Mouse (Mus musculus): ENCODE data around the gene Nccrp1. TPM values are rescaled to one million over a fixed set of nuclear protein-coding genes. Genes with fewer than 3 reads are reported as not detected.

The Nccrp1 gene
- total and polyA plus RNA-seq, 3 experiments: not detected

DNA sequence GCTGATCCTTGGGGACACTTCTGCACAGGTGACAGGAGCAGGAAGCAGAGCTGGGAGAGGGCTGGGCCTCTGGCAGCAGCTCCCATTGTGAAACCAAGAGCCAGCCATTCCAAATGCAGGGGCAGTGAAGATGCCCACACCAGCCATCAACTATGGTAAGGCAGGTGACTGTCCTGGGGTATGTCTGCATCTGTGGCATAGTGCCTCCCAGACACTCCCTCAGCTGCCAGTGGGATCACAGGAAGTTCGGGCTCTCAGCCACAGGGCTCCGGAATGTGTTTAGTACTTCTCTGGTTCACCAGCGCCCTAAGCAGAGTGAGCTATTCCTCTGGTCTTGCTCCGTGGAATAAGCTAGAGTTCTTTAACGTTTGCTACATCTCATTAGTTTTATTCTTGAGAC is 10.0 kb upstream of the Nccrp1 start:
- Histone ChIP-seq H3K79me2 (replicated peaks; ENCODE audit: control insufficient read depth, insufficient read depth, low read length) (no peaks in the 10 kb centered on the region), H3K27ac (no peak overlapping the region), H3K9ac (ENCODE audit: low read depth, low read length) (no peak overlapping the region), H3K4me1 (ENCODE audit: control insufficient read depth, insufficient read depth, low read length) (no peaks in the 10 kb centered on the region; the same call in 1 of the 2 replicates), H3K36me3 (ENCODE audit: control insufficient read depth, insufficient read depth, low read length) (no peaks in the 10 kb centered on the region), H3K27me3 (ENCODE audit: control insufficient read depth, insufficient read depth, low read length) (no peaks in the 10 kb centered on the region), H3K4me3 (no peak overlapping the region)
- WGBS: 65% methylated on average over 5 of the region's 5 CpGs
- DNase-seq: no peak
- intact Hi-C loops (cut with DNase I): no loop called here
- TF ChIP-seq POLR2A (IDR thresholded peaks at IDR 0.05; ENCODE audit: insufficient read depth, low read depth, low read length) (no peak), EP300 (IDR thresholded peaks at IDR 0.05; ENCODE audit: insufficient read depth, low read depth, low read length) (no peak)

DNA sequence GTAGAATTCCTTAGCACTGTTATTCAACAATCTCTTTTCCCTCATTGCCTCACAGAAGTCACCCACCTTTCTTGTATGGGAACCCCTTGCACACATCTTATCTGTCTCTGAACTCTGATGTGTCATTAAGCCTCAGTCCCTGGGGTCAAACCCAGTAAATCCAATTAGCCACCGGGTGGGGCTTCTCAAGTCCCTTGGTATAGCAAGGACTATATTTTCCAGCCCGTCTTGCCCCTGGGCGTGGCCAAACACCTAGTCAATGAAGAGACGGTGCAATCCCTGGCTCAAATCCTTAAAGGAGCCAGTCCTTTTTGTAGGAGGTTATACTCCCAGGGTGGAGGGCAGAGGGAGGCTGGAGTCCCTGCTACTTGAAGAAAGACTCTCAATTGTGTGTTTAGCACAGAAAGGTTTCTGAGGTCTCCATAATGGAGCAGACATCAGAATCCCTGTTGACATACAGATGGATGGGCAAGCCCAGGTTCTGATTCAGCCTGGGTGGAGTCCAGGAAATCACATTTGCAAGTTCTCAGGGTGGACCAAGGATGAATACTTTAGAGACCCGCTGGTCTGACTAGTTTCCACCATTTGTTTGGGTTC is 9.0 kb upstream of the Nccrp1 start:
- Histone ChIP-seq H3K36me3 (ENCODE audit: control insufficient read depth, insufficient read depth, low read length) (no peaks in the 10 kb centered on the region), H3K27ac (no peak overlapping the region), H3K9ac (ENCODE audit: low read depth, low read length) (no peak overlapping the region), H3K79me2 (replicated peaks; ENCODE audit: control insufficient read depth, insufficient read depth, low read length) (no peaks in the 10 kb centered on the region), H3K27me3 (ENCODE audit: control insufficient read depth, insufficient read depth, low read length) (no peaks in the 10 kb centered on the region), H3K4me3 (no peak overlapping the region), H3K4me1 (ENCODE audit: control insufficient read depth, insufficient read depth, low read length) (no peaks in the 10 kb centered on the region; the same call in 1 of the 2 replicates)
- no peak for DNase-seq
- no peak for TF ChIP-seq POLR2A (IDR thresholded peaks at IDR 0.05; ENCODE audit: insufficient read depth, low read depth, low read length)
- TF ChIP-seq EP300 (IDR thresholded peaks at IDR 0.05; ENCODE audit: insufficient read depth, low read depth, low read length): no peak
- no peak for TF ChIP-seq CTCF (IDR thresholded peaks at IDR 0.05)
- WGBS: 17% methylated on average over 5 of the region's 5 CpGs
- intact Hi-C loops (cut with DNase I): no loop called here

DNA sequence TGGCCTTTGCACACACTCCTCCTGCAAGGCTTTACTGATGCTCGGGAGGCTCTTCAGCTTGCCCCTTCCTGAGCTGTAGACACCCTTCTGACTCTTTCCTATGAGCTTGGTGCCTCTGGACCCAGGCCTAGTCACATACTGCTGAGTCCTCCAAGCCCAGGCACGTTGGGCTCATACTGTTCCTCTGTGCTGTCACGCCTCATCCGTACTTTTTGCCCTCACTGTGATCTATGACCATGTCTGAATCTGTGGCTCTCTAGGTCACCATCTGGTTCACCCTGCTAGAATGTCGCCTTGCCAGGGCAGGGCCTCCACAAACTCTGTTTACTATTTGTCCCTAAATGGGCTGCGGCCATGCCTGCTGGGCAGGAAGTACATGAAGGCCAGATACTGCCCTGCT is 6.0 kb upstream of the Nccrp1 start:
- WGBS: 91% methylated on average over 6 of the region's 6 CpGs
- H3K9ac ChIP-seq (ENCODE audit: low read depth, low read length): no peak overlapping the region
- TF ChIP-seq CTCF (IDR thresholded peaks at IDR 0.05) (no peak), EP300 (IDR thresholded peaks at IDR 0.05; ENCODE audit: insufficient read depth, low read depth, low read length) (no peak), POLR2A (IDR thresholded peaks at IDR 0.05; ENCODE audit: insufficient read depth, low read depth, low read length) (no peak)
- intact Hi-C loops (cut with DNase I): no loop called here
- H3K27ac ChIP-seq: no peak overlapping the region
- H3K4me3 ChIP-seq: no peak overlapping the region
- H3K27me3 ChIP-seq (ENCODE audit: control insufficient read depth, insufficient read depth, low read length): no peaks in the 10 kb centered on the region
- DNase-seq: no peak
- H3K4me1 ChIP-seq (ENCODE audit: control insufficient read depth, insufficient read depth, low read length): no peaks in the 10 kb centered on the region
- H3K36me3 ChIP-seq (ENCODE audit: control insufficient read depth, insufficient read depth, low read length): no peaks in the 10 kb centered on the region
- H3K79me2 ChIP-seq (replicated peaks; ENCODE audit: control insufficient read depth, insufficient read depth, low read length): no peaks in the 10 kb centered on the region

DNA sequence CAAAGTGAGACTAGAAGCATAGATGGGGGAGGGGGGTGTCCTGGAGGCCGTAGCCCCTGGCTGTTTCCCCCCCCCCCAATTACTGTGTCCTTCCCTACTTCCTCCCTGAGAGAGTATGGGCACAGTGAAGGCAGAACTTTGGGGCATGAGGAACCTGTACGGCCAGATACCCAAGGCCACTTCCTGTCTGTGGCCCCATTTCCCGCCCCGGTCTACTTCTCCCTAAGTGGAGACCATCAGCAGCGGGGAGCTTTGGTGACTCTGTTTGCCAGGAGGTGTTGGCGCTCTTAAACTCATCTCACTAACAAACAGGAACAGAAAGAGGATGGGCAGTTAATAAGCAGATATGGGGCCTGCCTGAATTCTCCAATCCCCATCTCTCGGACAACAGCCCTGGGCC is 574 bp upstream of the Nccrp1 start:
- Histone ChIP-seq H3K4me1 (ENCODE audit: control insufficient read depth, insufficient read depth, low read length) (no peaks in the 10 kb centered on the region), H3K36me3 (ENCODE audit: control insufficient read depth, insufficient read depth, low read length) (no peaks in the 10 kb centered on the region), H3K79me2 (replicated peaks; ENCODE audit: control insufficient read depth, insufficient read depth, low read length) (no peaks in the 10 kb centered on the region), H3K27me3 (ENCODE audit: control insufficient read depth, insufficient read depth, low read length) (peaks cover 14% of the 10 kb centered on the region), H3K9ac (ENCODE audit: low read depth, low read length) (no peak overlapping the region), H3K27ac (no peak overlapping the region), H3K4me3 (no peak overlapping the region)
- no peak for TF ChIP-seq POLR2A (IDR thresholded peaks at IDR 0.05; ENCODE audit: insufficient read depth, low read depth, low read length)
- TF ChIP-seq CTCF (IDR thresholded peaks at IDR 0.05): no peak
- TF ChIP-seq EP300 (IDR thresholded peaks at IDR 0.05; ENCODE audit: insufficient read depth, low read depth, low read length): no peak
- intact Hi-C loops (cut with DNase I): no loop called here
- no peak for DNase-seq
- WGBS: 64% methylated on average over 7 of the region's 7 CpGs

DNA sequence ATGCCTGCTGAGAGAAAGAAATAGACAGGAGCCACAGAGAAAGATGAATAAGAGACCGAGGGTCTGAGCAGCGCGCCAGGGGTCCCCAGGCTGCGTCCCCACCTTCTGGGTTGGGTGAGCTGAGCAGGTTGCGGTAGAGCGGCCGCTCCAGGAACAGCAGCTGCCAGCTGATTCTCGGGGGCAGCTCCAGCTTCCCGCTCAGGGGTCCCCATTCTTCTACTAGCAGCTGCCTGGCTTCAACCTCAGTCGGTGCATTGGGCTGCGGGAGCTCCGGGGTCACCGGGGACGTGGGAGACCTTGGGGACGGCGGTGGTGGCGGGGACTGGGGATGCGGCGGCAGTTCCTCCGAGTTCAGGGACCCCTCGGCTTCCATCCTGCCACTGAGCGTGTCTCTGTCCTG is 405 bp downstream of the Nccrp1 start:
- DNase-seq: no peak
- Histone ChIP-seq H3K27ac (no peak overlapping the region), H3K36me3 (ENCODE audit: control insufficient read depth, insufficient read depth, low read length) (no peaks in the 10 kb centered on the region), H3K79me2 (replicated peaks; ENCODE audit: control insufficient read depth, insufficient read depth, low read length) (no peaks in the 10 kb centered on the region), H3K4me3 (no peak overlapping the region), H3K27me3 (ENCODE audit: control insufficient read depth, insufficient read depth, low read length) (peaks cover 14% of the 10 kb centered on the region), H3K4me1 (ENCODE audit: control insufficient read depth, insufficient read depth, low read length) (no peaks in the 10 kb centered on the region), H3K9ac (ENCODE audit: low read depth, low read length) (no peak overlapping the region)
- intact Hi-C loops (cut with DNase I): no loop called here
- TF ChIP-seq CTCF (IDR thresholded peaks at IDR 0.05): no peak
- no peak for TF ChIP-seq EP300 (IDR thresholded peaks at IDR 0.05; ENCODE audit: insufficient read depth, low read depth, low read length)
- no peak for TF ChIP-seq POLR2A (IDR thresholded peaks at IDR 0.05; ENCODE audit: insufficient read depth, low read depth, low read length)
- WGBS: 3% methylated on average over 22 of the region's 22 CpGs

DNA sequence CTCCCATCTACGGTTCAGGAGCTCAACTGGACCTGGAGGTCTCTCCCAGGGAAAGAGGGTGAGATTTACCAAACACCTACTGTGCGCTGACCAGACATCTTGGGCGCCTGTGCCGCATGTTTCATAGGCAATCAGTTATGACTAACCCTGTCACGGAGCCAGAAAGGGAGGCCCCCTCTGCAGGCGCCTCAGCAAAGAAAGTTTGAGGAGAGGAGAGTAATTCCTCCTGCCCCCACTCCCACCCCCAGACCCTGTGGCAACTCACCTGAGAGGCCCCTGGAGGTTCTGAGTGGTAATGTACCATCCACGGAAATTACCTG is 1.2 kb downstream of the Nccrp1 start:
- H3K79me2 ChIP-seq (replicated peaks; ENCODE audit: control insufficient read depth, insufficient read depth, low read length): no peaks in the 10 kb centered on the region
- no peaks in the 10 kb centered on the region for H3K36me3 ChIP-seq (ENCODE audit: control insufficient read depth, insufficient read depth, low read length)
- peaks cover 14% of the 10 kb centered on the region for H3K27me3 ChIP-seq (ENCODE audit: control insufficient read depth, insufficient read depth, low read length)
- no peaks in the 10 kb centered on the region for H3K4me1 ChIP-seq (ENCODE audit: control insufficient read depth, insufficient read depth, low read length)
- no peak for DNase-seq
- no peak for TF ChIP-seq POLR2A (IDR thresholded peaks at IDR 0.05; ENCODE audit: insufficient read depth, low read depth, low read length)
- no peak for TF ChIP-seq CTCF (IDR thresholded peaks at IDR 0.05)
- TF ChIP-seq EP300 (IDR thresholded peaks at IDR 0.05; ENCODE audit: insufficient read depth, low read depth, low read length): no peak
- H3K4me3 ChIP-seq: no peak overlapping the region
- intact Hi-C loops (cut with DNase I): no loop called here
- H3K27ac ChIP-seq: no peak overlapping the region
- WGBS: 47% methylated on average over 7 of the region's 7 CpGs
- no peak overlapping the region for H3K9ac ChIP-seq (ENCODE audit: low read depth, low read length)

Measured in heart, adult 2 months (tissue).